Mouse (Mus musculus) neural tube, embryonic 12.5 days (tissue): Measurements from ENCODE around the gene Tacr2. TPM values are rescaled to one million over a fixed set of nuclear protein-coding genes. Genes with fewer than 3 reads are reported as not detected.

Experiments used
- ATAC-seq: fragments of 200-750 bp; cut with Nextera tagmentation; 2 replicates; pipeline ENCODE4 v1.8.0; 2017; ENCODE audit warnings: low read depth, mild to moderate bottlenecking, moderate TSS enrichment, moderate library complexity; ENCODE audit not compliant: low FRiP score
- H3K27ac ChIP-seq: fragments of 300-500 bp; sonication (generic); 2 replicates; pipeline ENCODE4 v1.5.1; 2016
- H3K27me3 ChIP-seq: fragments of 300-500 bp; sonication (generic); replicated peaks from 2 replicates; pipeline ENCODE4 v1.6.1; 2016; ENCODE audit warnings: mild to moderate bottlenecking
- H3K36me3 ChIP-seq: fragments of 300-500 bp; sonication (generic); 2 replicates; pipeline ENCODE4 v1.6.1; 2016; ENCODE audit warnings: mild to moderate bottlenecking
- H3K4me1 ChIP-seq: fragments of 300-500 bp; sonication (generic); 2 replicates; pipeline ENCODE4 v1.6.1; 2016
- H3K4me2 ChIP-seq: fragments of 300-500 bp; sonication (generic); replicated peaks from 2 replicates; pipeline ENCODE4 v1.6.1; 2016; ENCODE audit warnings: mild to moderate bottlenecking
- H3K4me3 ChIP-seq: fragments of 300-500 bp; sonication (generic); 2 replicates; pipeline ENCODE4 v1.5.1; 2016
- H3K9ac ChIP-seq: fragments of 300-500 bp; sonication (generic); 2 replicates; pipeline ENCODE4 v1.6.1; 2016; ENCODE audit warnings: mild to moderate bottlenecking
- H3K9me3 ChIP-seq: fragments of 300-500 bp; sonication (generic); 2 replicates; pipeline ENCODE4 v1.6.1; 2016; ENCODE audit warnings: mild to moderate bottlenecking
- WGBS: fragments of 180-500 bp; shearing (Covaris S2); methylation state at CpG from one replicate; pipeline ENCODE4 v1.1.7; 2016; 5-methylcytosine and 5-hydroxymethylcytosine counted together
- polyA plus RNA-seq: library from polyadenylated mRNA; unstranded; fragments of >200 nt; fragmentation: Nextera tagmentation; extraction: Ambion mirVana; gene quantifications from 2 replicates; pipeline ENCODE4 v1.2.1, GENCODE M21; 2016

Gene Tacr2
- polyA plus RNA-seq, 1 experiment from 2014 or later = not detected

- ATAC-seq = no peak
- Histone ChIP-seq H3K36me3 (no peaks in the 10 kb centered on the region), H3K4me2 (no peak overlapping the region), H3K27me3 (no peaks in the 10 kb centered on the region), H3K9me3 (no peaks in the 10 kb centered on the region), H3K9ac (no peak overlapping the region), H3K4me3 (no peak overlapping the region), H3K27ac (no peak overlapping the region), H3K4me1 (0 out of 2 replicates have a peak, but pooled peaks cover 3% of the 10 kb centered on the region)
- 42% methylated on average over 6 of the region's 6 CpGs for WGBS
Observed at GRCm38 (mm10) chr10:62311464-62311863, 59.2 kb downstream of the Tacr2 start.

GRCm38 (mm10) chr10:62313140-62313539 lies 60.9 kb downstream of the Tacr2 start:
- ATAC-seq = no peak
- no peaks in the 10 kb centered on the region for H3K36me3 ChIP-seq
- 82% methylated on average over 10 of the region's 10 CpGs for WGBS
- H3K9me3 ChIP-seq = no peaks in the 10 kb centered on the region
- H3K9ac ChIP-seq = no peak overlapping the region
- no peak overlapping the region for H3K27ac ChIP-seq
- H3K4me1 ChIP-seq = 0 out of 2 replicates have a peak, but pooled peaks cover 3% of the 10 kb centered on the region
- H3K4me2 ChIP-seq = no peak overlapping the region
- H3K4me3 ChIP-seq = no peak overlapping the region
- H3K27me3 ChIP-seq = no peaks in the 10 kb centered on the region

- Histone ChIP-seq H3K9me3 (no peaks in the 10 kb centered on the region), H3K36me3 (no peaks in the 10 kb centered on the region), H3K27me3 (no peaks in the 10 kb centered on the region), H3K27ac (no peak overlapping the region), H3K9ac (no peak overlapping the region), H3K4me3 (no peak overlapping the region), H3K4me1 (0 out of 2 replicates have a peak, but pooled peaks cover 3% of the 10 kb centered on the region), H3K4me2 (no peak overlapping the region)
- 58% methylated on average over 15 of the region's 15 CpGs for WGBS
- ATAC-seq = no peak
Observed at GRCm38 (mm10) chr10:62313885-62314424, 61.7 kb downstream of the Tacr2 start.

Other genes with a start within 250 kb of the Tacr2 start
- gene Neurog3, start 119.3 kb upstream of the Tacr2 start, polyA plus RNA-seq = 7.5 and 10.9 TPM in 2 replicates
- 48.4 and 56.5 TPM in 2 replicates for gene Fam241b, start 108.5 kb upstream of the Tacr2 start, polyA plus RNA-seq
- gene Tspan15, start 21.2 kb upstream of the Tacr2 start, polyA plus RNA-seq = 14.4 and 15.5 TPM in 2 replicates
- gene Hk1, start 127.5 kb downstream of the Tacr2 start, polyA plus RNA-seq = 59.9 and 64.7 TPM in 2 replicates
- 0.17 and 0.47 TPM in 2 replicates for gene Hkdc1, start 170.1 kb downstream of the Tacr2 start, polyA plus RNA-seq
- 0.81 and 1.5 TPM in 2 replicates for gene 4930507D05Rik, start 197.1 kb downstream of the Tacr2 start, polyA plus RNA-seq
- 25.0 and 27.0 TPM in 2 replicates for gene Supv3l1, start 197.3 kb downstream of the Tacr2 start, polyA plus RNA-seq
- 77.1 and 81.8 TPM in 2 replicates for gene Vps26a, start 234.4 kb downstream of the Tacr2 start, polyA plus RNA-seq